ENCODE assay signal across 8 mouse cellular contexts in the genomic region with DNA sequence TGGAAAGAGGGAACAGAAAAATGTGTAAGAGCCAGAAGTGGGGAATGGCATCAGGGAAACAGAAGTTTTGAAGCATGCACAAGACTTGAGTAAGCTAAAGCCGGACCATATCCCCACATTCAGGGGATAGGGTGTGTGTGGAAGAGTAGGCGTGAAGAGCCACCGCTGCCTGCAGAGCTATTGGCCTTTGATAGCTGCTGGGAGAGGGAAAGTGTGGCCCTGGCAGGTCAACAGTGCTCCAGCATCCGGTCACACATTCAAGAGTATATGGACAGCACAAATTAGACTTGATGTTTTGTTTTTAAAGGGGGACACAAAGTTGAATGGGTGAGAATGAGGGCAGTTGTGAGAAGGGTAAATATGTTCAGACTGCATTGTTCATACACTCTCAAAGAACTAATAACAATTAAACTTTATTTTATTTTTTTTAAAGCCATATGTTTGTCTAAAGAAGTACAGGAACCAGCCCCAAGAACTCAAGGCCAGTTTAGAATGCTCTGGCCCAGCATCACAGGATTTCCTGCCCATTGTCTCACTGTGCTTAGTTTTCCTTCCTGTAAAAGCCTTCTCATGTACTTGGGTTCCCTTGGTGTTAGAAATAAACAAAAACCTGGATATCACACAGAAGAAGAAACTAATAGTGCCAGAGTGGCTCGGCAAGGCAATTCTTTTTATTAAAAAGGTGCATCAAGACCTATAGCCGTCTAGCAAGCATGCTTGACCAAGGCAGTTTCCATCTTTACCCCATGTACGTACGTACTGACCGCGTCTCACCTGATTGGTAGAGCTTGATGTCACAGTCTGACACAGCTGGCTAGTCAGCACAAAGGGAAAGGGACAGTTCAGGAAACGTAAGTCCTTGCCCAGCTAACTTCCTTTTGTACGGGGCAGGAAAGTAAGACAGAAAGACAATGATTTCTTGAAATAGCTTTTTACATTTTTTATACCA.
DNase-seq lines count a peak whose midpoint lies in the region; ATAC-seq lines count a peak whose summit lies in the region.

No protein-coding gene starts in this region.

- no peak overlapping the region for H3K4me3 ChIP-seq in liver, embryonic 15.5 days (replicated peaks)
- H3K4me3 ChIP-seq in heart, embryonic 14.5 days (ENCODE audit: control insufficient read depth in 1 of 2, insufficient read depth in 1 of 2, low read depth in 1 of 2, low read length in 2 of 2): no peak overlapping the region
- no peak overlapping the region for H3K4me3 ChIP-seq in midbrain, embryonic 16.5 days (ENCODE audit: low read depth, low read length)
- no peak overlapping the region for H3K4me3 ChIP-seq in hindbrain, embryonic 11.5 days (ENCODE audit: low read depth, low read length)

- peak; percentile 51; the same call in 1 of the 2 replicates for ATAC-seq in liver, embryonic 15.5 days (ENCODE audit: insufficient read depth)
- ATAC-seq in heart, embryonic 14.5 days (ENCODE audit: insufficient number of reproducible peaks, insufficient read depth, low FRiP score, low read depth): peak; percentile 76
- no peak for ATAC-seq in midbrain, embryonic 16.5 days
- ATAC-seq in hindbrain, embryonic 11.5 days (ENCODE audit: low FRiP score): no peak

- H3K27me3 ChIP-seq in liver, embryonic 15.5 days: no peaks in the 10 kb centered on the region
- H3K27me3 ChIP-seq in heart, embryonic 14.5 days (ENCODE audit: control insufficient read depth, insufficient read depth, low read length): no peaks in the 10 kb centered on the region
- H3K27me3 ChIP-seq in midbrain, embryonic 16.5 days (ENCODE audit: control insufficient read depth, insufficient read depth, low read depth, low read length): no peaks in the 10 kb centered on the region
- H3K27me3 ChIP-seq in hindbrain, embryonic 11.5 days (ENCODE audit: control insufficient read depth, insufficient read depth, low read length): no peaks in the 10 kb centered on the region

- H3K9ac ChIP-seq in liver, embryonic 15.5 days: no peak overlapping the region
- H3K9ac ChIP-seq in heart, embryonic 14.5 days (ENCODE audit: low read length): no peak overlapping the region
- no peak overlapping the region for H3K9ac ChIP-seq in midbrain, embryonic 16.5 days (ENCODE audit: low read depth, low read length)
- H3K9ac ChIP-seq in hindbrain, embryonic 11.5 days (ENCODE audit: low read depth, low read length): no peak overlapping the region

- 37% methylated on average over 12 of the region's 12 CpGs for WGBS in liver, embryonic 15.5 days (ENCODE audit: insufficient replicate concordance)
- WGBS in heart, embryonic 14.5 days: 58% methylated on average over 12 of the region's 12 CpGs
- WGBS in midbrain, embryonic 16.5 days: 82% methylated on average over 12 of the region's 12 CpGs
- 85% methylated on average over 12 of the region's 12 CpGs for WGBS in hindbrain, embryonic 11.5 days

- H3K9me3 ChIP-seq in liver, embryonic 15.5 days (replicated peaks): no peaks in the 10 kb centered on the region
- H3K9me3 ChIP-seq in heart, embryonic 14.5 days (ENCODE audit: control insufficient read depth, low read length): no peaks in the 10 kb centered on the region
- H3K9me3 ChIP-seq in midbrain, embryonic 16.5 days (replicated peaks; ENCODE audit: control insufficient read depth, low read length, poor library complexity, severe bottlenecking): no peaks in the 10 kb centered on the region
- H3K9me3 ChIP-seq in hindbrain, embryonic 11.5 days (ENCODE audit: control insufficient read depth, low read length): no peaks in the 10 kb centered on the region

- no peak overlapping the region; the same call in 1 of the 2 replicates for H3K27ac ChIP-seq in liver, embryonic 15.5 days (replicated peaks)
- H3K27ac ChIP-seq in heart, embryonic 14.5 days (replicated peaks in 1 of 2; ENCODE audit: control insufficient read depth in 1 of 2, insufficient read depth in 1 of 2, low read depth in 2 of 2, low read length in 2 of 2): peak overlapping the region; percentile 66 to 69
- H3K27ac ChIP-seq in midbrain, embryonic 16.5 days (ENCODE audit: low read length): no peak overlapping the region
- H3K27ac ChIP-seq in hindbrain, embryonic 11.5 days (ENCODE audit: low read depth, low read length): no peak overlapping the region

- H3K36me3 ChIP-seq in liver, embryonic 15.5 days (replicated peaks): no peaks in the 10 kb centered on the region
- H3K36me3 ChIP-seq in heart, embryonic 14.5 days (ENCODE audit: control insufficient read depth, insufficient read depth, low read length): no peaks in the 10 kb centered on the region
- H3K36me3 ChIP-seq in midbrain, embryonic 16.5 days (ENCODE audit: control insufficient read depth, insufficient read depth, low read length): no peaks in the 10 kb centered on the region
- no peaks in the 10 kb centered on the region for H3K36me3 ChIP-seq in hindbrain, embryonic 11.5 days (ENCODE audit: control insufficient read depth, insufficient read depth, low read length)

- no peak for DNase-seq in liver
- DNase-seq in kidney, postnatal 14 days: peak; percentile 60
- DNase-seq in skeletal muscle tissue, adult 2 months (ENCODE audit: low read depth, low spot score): peak; percentile 20
- DNase-seq in hindbrain, embryonic 11.5 days (ENCODE audit: low spot score): no peak
- no peak for DNase-seq in ovary, postnatal 10 days (ENCODE audit: low spot score)

- H3K4me1 ChIP-seq in liver, embryonic 15.5 days (replicated peaks): no peaks in the 10 kb centered on the region
- no peaks in the 10 kb centered on the region for H3K4me1 ChIP-seq in heart, embryonic 14.5 days (ENCODE audit: control insufficient read depth in 2 of 2, insufficient read depth in 2 of 2, low read length in 2 of 2)
- no peaks in the 10 kb centered on the region; the same call in 1 of the 2 replicates for H3K4me1 ChIP-seq in midbrain, embryonic 16.5 days (ENCODE audit: control insufficient read depth, insufficient read depth, low read length)
- no peaks in the 10 kb centered on the region for H3K4me1 ChIP-seq in hindbrain, embryonic 11.5 days (replicated peaks; ENCODE audit: control insufficient read depth, insufficient read depth, low read length)

- no peak overlapping the region for H3K4me2 ChIP-seq in liver, embryonic 15.5 days
- H3K4me2 ChIP-seq in heart, embryonic 14.5 days (ENCODE audit: low read length): no peak overlapping the region
- H3K4me2 ChIP-seq in midbrain, embryonic 16.5 days (ENCODE audit: low read length): no peak overlapping the region
- no peak overlapping the region for H3K4me2 ChIP-seq in hindbrain, embryonic 11.5 days (replicated peaks; ENCODE audit: low read depth, low read length)

Comparison
In these comparisons a context has a peak if more than half of its experiments do, and no peak if none do; other contexts are left out.
1. ATAC-seq: peak in liver, embryonic 15.5 days (single experiment) and heart, embryonic 14.5 days (single experiment); none in midbrain, embryonic 16.5 days (single experiment) and hindbrain, embryonic 11.5 days (single experiment).
2. H3K27ac ChIP-seq: peak in heart, embryonic 14.5 days (2 of 2); none in liver, embryonic 15.5 days (single experiment), midbrain, embryonic 16.5 days (single experiment) and hindbrain, embryonic 11.5 days (single experiment).
3. DNase-seq: peak in kidney, postnatal 14 days (single experiment) and skeletal muscle tissue, adult 2 months (single experiment); none in liver (single experiment), hindbrain, embryonic 11.5 days (single experiment) and ovary, postnatal 10 days (single experiment).